Mouse (Mus musculus) erythroblast, embryonic 14.5 days (primary cell): ENCODE measurements at regions not wholly inside any gene's neighbourhood (a gene's known extent, or its start where the extent isn't known, plus 50 kb on each side); places are given as distances from the start of the nearest gene placed in this dataset.

Experiments used
- GATA1 ChIP-seq: IDR thresholded peaks from 2 replicates; pipeline ENCODE4 v1.6.1; 2012; ENCODE audit warnings: low read length, inconsistent platforms, mixed read lengths
- TAL1 ChIP-seq: IDR thresholded peaks from 3 replicates; pipeline ENCODE4 v1.6.1; 2012; ENCODE audit warnings: low read length, inconsistent platforms, mixed read lengths

GRCm38 (mm10) chr1:61141592-61141930, 163.8 kb downstream of the Icos start:
- TF ChIP-seq GATA1 (no peak), TAL1 (no peak)
